Mouse (Mus musculus) spleen, embryonic (tissue): ENCODE data around the gene Nkx1-1.

Experiments
- CTCF ChIA-PET: fragments of 350-600 bp; sonication (Branson Sonifier 250); formaldehyde crosslinking; loops from one replicate; lab custom pipeline; 2022; lab: Charles Lee

The Nkx1-1 gene

DNA sequence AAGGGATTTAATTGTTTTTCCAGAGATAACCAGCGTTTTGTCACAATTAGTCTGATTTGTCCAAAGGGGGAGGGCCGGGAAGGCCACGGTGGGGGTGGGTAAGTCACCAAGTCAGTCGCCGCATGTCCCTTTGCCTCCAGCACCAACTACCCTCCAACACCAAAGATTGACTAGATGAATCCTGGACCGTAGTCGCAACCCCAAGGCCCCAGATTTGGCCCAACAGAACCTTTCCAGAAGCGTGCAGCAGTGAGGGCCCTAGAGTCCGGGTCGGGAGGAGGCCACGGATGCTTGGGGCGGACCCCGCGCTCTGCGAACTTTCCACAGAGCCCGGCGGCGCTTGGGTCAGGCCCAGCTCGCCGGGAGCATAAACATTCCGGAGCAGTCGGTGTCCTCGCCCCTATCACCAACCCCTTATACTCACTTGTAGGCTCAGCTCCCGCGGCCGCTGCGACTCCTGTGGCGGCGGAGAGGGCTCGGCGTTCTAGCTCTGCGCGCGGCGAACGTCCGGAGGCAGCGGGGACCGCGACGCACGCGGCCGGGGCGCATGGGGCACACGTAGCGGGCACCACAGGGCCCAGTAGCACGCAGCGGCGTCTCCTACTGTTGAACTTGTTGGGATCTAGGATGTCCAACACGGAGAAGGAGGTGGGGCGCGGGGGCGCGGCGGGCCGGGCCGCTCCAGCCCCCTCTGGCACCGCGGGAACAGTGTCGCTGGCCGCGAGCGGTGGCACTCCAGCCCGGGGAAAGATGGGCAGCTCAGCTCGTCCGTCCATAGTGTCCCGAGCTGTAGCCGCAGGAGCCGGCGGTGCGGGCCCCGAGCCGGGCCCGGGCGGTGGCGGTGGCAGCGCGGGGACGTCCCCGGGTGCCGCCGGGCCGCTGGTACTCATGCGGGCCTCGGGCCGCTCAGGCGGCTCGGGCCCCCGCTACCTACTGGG, at the start of gene Nkx1-1:
Gene Nkx1-1 (minus strand): TSS at position 776 of the 938 bp plus-strand sequence.
- CTCF ChIA-PET = no interaction called here

DNA sequence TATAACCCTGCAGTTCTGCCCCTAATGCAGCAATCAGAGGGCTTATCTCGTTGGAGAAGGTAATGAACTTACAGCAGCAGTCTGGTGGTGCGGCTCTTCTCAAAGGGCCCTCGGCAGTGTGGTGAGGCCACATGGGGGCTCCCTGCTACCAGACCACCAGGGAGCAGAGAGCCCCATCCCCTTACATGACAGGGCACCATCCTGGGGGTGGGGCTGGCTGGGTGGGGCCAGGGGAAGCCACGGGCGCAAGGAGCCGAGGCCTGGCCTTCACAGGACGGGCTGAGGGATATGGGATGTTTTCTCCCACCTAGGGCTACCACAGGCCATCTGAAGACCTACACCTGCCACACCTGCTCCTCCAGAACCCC, 47.5 kb upstream of the Nkx1-1 start:
- CTCF ChIA-PET = no interaction called here

DNA sequence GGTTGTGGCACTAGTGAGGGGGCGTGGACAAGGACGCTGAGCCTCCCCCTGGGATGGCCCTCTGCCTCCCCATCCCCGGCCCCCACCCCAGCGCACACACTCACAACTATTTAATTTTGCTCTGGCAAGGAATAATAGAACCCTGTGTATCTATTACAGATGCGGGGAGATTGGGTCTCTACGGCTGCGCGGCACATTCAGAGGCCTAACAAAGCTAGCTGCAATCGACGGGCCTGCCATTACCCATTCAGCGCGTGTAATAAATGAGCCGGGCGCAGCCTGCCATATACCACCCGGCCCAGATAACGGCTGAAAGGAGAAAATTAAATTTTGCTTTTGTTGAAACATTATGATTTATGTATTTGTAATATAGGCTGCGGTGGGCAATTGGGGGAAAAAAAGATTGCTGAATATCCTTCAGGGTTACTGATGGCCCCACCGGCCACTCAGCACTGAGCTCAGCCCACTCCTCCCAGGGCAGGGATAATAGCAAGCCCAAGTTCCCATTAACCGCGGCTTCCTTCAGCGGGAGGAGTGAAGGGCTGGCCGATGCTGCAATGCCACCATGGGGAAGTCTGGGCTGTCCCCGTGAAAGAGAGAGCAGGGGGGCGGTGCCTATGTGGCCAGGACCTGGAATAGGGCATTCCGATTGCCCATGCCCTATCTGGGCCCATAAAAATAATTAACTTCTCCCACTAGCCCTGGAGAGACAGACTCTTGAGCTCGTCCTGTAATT, 47.0 kb upstream of the Nkx1-1 start:
- CTCF ChIA-PET = no interaction called here

GRCm38 (mm10) chr5:33465464-33465863, 31.7 kb upstream of the Nkx1-1 start:
- CTCF ChIA-PET = no interaction called here

DNA sequence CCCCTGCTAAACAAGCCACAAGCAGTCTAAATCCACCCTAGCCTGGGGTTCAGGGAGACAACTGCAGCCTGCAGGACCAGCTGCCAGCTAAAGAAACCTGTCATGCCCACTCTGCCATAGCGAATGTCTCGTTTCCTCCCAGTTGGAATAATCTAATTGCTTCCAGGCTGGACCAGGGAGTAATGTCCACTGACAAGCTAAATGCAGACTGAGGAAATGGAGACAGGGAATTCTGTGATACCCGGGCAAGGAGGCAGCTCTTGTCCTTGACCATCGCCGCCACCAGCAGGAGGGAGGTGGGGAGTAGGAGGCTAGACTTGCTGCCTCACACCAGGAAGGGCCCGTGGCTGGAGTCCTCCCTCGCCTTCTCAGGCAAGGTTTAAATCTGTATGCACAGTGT, 30.6 kb upstream of the Nkx1-1 start:
- CTCF ChIA-PET = interaction anchor here (0.6 kb wide), 1 partner anchor 372 kb away, joined by 7 read pairs; no protein-coding TSS in a partner anchor

DNA sequence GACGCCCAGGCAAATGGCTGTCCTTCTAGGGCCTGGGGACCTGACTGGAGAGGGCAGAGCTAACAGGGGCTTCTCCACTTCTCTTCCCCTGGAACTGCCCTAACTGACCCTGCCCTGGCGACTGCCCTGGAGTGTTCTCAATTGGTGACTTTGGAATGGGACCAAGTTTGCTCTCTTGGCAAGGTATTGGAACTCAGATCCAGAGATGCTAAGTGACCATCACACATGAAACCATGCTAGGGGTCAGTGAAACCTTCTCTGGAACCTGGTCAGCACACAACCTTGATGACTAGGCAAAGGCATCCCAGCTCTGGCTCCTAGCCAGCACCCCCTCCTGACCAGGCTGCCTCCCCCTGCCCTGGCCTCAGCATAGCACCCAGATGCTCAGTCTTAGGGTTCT, 25.3 kb upstream of the Nkx1-1 start:
- CTCF ChIA-PET = interaction anchor here (0.7 kb wide), 1 partner anchor 1520 kb away, joined by 3 read pairs; no protein-coding TSS in a partner anchor

DNA sequence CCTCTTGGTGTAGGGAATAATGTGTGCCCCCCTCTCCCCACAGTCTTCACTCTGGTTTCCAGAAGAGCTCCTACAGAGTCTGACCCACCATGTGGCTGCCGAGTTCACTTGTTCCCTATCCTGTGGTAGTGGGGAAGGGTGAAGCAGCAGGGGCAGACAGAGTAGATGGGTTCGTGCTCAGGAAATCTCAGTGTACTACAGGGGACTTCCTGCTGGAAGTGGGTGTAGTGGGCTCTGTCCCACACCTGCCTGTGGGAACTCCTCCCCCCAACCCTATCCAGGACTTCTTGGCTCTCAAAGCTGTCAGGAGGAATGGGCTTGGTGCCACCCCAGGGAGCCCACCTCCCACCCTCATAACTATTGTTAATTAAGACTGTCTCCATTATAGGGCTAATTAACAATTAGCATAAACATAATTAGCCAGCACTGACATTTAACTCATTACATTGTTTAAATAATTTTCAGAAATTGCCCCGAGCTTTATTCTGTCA, 24.4 kb upstream of the Nkx1-1 start:
- CTCF ChIA-PET = no interaction called here

GRCm38 (mm10) chr5:33455737-33456136, 22.0 kb upstream of the Nkx1-1 start:
- CTCF ChIA-PET = no interaction called here

GRCm38 (mm10) chr5:33443794-33444193, 10.0 kb upstream of the Nkx1-1 start:
- CTCF ChIA-PET = no interaction called here

- CTCF ChIA-PET = no interaction called here
These were observed 9.3 kb upstream of the Nkx1-1 start for GRCm38 (mm10) chr5:33442927-33443710.

DNA sequence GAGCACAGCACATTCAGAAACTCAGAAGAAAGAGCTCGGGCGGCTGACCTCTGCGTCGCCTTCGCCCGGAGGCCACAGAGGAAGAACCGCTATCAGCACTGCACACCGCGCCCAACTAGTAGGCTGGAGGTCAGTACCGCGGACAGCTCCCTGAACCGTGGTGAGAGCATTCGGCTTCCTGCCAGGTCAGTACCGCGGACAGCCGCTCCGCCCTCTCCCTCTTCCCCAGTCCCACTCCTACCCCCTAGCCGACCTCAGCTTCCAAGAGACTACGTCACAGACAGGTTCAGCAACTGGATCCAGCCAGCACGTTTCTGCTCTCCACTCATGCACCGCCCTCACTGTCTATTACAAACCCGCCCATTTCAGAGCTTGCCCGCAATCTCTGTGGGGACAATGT, 4.4 kb upstream of the Nkx1-1 start:
- CTCF ChIA-PET = no interaction called here

GRCm38 (mm10) chr5:33435941-33436340, 2.2 kb upstream of the Nkx1-1 start:
- CTCF ChIA-PET = no interaction called here

DNA sequence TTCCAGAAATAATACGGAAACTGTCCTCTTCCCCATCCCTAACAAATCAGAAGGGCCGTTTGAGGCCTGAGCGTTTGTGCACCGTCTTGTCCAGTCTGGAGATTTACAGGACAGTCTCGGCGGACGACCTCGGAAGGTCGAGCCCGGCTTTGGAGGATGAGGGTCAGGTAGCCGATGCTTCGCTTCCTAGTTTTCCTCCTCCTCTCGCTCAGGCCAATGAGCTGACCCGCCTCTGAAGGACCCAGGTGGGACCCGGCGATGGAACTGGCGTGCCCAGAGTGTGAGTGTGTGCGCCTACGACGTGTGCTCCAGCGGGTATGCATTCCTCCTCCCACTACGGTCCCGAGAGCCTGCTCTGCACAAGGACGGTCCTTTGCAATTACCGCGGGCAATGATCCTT, 1.4 kb upstream of the Nkx1-1 start:
- CTCF ChIA-PET = no interaction called here

DNA sequence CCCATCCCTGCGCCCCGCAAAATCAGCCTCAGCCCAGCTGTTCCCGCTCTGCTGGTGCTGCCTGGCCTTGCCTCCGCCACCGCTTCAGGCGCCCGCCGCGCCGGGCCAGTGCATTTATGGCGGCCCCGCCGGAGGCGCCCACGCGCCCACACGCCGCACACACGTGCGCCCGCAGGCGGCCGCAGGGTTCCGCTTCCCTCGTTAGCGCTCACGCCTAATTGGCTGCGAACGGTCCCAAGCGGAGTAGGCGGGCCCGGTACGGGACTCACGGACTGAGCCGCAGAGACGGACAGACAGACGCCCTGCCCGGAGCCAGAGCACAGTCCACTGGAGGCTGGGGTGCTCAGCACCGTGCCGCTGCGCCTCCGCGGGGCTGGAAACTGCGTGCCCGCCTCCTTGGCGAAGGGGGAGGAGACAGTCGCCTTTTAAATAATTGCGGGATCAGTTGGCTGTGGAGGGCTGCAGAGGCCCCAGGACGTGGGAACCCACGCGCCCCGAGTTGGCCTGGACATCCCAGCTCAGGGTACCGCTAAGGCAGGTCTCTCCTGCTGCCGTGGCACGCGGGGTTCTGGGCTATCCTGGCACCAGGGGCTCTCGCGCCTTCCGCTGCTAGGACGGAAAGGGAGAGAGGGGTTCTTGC, 485 bp upstream of the Nkx1-1 start:
- CTCF ChIA-PET = no interaction called here

DNA sequence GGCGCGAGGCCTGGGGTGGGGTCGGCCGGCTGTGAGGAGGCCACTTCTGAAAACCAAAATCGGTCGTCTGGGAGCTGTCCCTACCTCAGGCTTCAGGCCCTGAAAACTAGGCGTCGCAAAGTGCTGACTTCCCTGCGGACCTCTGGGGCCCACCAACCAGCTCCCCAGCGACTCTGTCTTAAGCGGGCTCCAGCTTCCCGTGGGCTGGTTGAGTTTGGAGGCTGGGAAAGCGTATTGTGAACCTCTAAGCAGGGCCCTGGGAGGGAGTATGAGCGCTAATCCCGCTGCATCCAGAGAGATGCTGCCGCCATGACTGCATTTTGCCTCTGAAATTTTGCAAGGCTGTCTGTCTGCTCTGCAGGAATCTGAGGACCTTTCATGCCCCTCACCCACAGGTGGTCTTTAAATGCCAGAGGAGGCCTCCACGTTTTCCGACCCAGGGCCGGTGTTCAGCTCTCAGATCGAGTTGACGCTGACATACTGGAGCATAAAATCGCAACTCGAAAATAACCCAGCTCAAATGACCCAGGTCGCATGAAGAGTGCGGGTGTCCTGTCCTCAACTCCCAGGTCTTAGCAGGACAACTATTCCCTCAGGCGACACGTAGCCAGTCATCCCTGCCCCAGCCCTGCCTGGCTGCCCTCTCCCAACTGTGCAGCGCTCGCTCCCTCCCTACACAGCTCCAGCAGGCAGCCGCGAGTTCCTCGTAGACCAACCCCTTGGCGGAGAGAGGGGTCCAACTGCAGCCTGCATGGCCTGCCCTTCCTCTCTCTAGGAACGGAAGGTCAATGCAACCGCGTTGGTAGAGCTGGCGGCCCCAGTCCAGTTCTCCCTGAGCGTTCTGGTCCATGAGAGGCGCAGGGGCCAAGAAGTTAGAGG, 1.5 kb downstream of the Nkx1-1 start:
- CTCF ChIA-PET = no interaction called here

GRCm38 (mm10) chr5:33431173-33432005, 2.4 kb downstream of the Nkx1-1 start:
- CTCF ChIA-PET = no interaction called here

- CTCF ChIA-PET = no interaction called here
These were observed 3.1 kb downstream of the Nkx1-1 start for GRCm38 (mm10) chr5:33430511-33431172.

DNA sequence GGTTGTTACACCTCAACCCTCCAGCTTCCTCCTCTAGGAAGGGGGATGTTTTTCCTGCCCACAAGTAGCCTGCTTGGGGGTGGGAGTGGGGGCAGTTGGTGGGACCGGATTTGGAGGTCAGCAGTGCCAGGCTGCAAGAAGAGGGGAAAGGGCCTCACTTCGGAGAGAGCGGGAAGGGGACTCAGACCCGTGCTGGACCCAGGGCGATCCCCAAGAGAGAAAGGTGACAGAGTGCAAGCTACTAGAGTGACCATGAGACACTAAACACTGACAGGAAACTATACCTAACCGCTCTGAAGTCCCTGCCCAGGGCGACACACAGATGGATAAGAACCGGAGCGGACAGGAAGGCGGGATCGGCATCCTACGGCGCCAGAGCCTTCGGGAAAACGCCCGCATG, 3.7 kb downstream of the Nkx1-1 start:
- CTCF ChIA-PET = no interaction called here

- CTCF ChIA-PET = no interaction called here
These were observed 6.3 kb downstream of the Nkx1-1 start for GRCm38 (mm10) chr5:33427461-33427860.
